In the genomic region with DNA sequence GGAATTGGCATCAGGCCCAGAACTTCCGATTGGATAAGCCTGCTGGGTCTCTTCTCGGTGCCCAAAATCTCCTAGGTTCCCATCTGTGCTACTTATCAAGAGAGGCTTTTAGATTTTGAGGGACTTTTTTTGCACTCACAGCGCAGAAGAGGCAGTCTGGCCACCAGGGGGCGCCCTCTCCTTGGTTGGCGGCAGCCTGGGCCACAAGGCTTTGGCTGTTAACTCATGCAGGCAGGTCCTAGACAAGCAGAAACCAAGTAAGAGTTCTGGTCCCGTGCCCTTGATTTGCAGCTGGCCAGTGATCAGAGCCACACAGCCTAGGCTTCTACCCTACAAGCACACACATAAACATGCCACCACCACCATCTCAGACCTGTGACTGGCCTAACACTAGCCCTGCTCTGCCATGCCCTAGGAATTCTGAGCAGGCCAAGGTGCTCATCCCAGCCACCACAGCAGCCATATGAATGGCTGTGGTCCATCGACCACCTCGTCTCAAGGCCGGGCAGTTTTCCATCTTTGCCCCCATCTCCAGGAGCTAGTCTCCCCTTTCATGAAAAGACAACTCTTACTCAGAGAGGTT, we compare ENCODE assay signal across 9 mouse cellular contexts. TPM values are rescaled to one million over a fixed set of nuclear protein-coding genes. Genes with fewer than 3 reads are reported as not detected.
A peak's percentile ranks its signal among the peaks of the same experiment; 100 is the strongest.
DNase-seq lines count a peak whose midpoint lies in the region; ATAC-seq and TF ChIP-seq lines count a peak whose summit lies in the region.
"Had no signal": no experiment of that assay in that cellular context is flagged by ENCODE, and none has a peak within 500 bp of the region (broad histone marks: within the 10 kb centered on the region; RNA-seq: fewer than 3 reads in every experiment).

No protein-coding gene starts in this region.

- TF ChIP-seq POLR2A in brain, embryonic 14.5 days (IDR thresholded peaks at IDR 0.05; ENCODE audit: borderline replicate concordance, extremely low read depth, insufficient read depth, insufficient read length, poor library complexity, severe bottlenecking) = no peak
- TF ChIP-seq POLR2A in lung, adult 2 months (IDR thresholded peaks at IDR 0.05; ENCODE audit: borderline replicate concordance, extremely low read depth, low read depth, low read length) = no peak

- 26% methylated on average over 9 of the region's 9 CpGs for WGBS in heart, embryonic 14.5 days
- WGBS in lung, adult 2 months = 26% methylated on average over 9 of the region's 9 CpGs

- peak; percentile 91 for TF ChIP-seq CTCF in brain, embryonic 14.5 days (IDR thresholded peaks at IDR 0.05; ENCODE audit: borderline replicate concordance, extremely low read depth, insufficient read depth, insufficient read length)
- TF ChIP-seq CTCF in lung, adult 2 months (IDR thresholded peaks at IDR 0.05; ENCODE audit: insufficient read depth, low read length) = peak; percentile 66

- H3K9ac ChIP-seq in heart, embryonic 14.5 days (ENCODE audit: low read length) = no peak overlapping the region
- H3K9ac ChIP-seq: limb, embryonic 13.5 days had no signal

- DNase-seq in ES-CJ7 (ENCODE audit: low read depth, low spot score) = peak; percentile 83
- DNase-seq in brain, embryonic 14.5 days (ENCODE audit: low read depth) = peak; percentile 82
- DNase-seq in fibroblast of lung, adult 2 months (ENCODE audit: low read depth) = peak; percentile 37
- peak; percentile 92 to 93 for DNase-seq in kidney, postnatal 4 days
- peak; percentile 75 for DNase-seq in lung, adult 2 months
- peak; percentile 60 for DNase-seq in retina, postnatal 7 days (ENCODE audit: low read depth, low spot score)
- DNase-seq in thymus, postnatal 4 days = peak; percentile 95

- H3K9me3 ChIP-seq in heart, embryonic 14.5 days (ENCODE audit: control insufficient read depth, low read length) = no peaks in the 10 kb centered on the region

- H3K4me3 ChIP-seq in heart, embryonic 14.5 days (ENCODE audit: control insufficient read depth in 1 of 2, insufficient read depth in 1 of 2, low read depth in 1 of 2, low read length in 2 of 2) = no peak overlapping the region
- H3K4me3 ChIP-seq in lung, adult 2 months (replicated peaks; ENCODE audit: extremely low read depth, low read depth, low read length) = no peak overlapping the region
- H3K4me3 ChIP-seq: limb, embryonic 13.5 days had no signal

- peak; percentile 36; the same call in 1 of the 2 replicates for ATAC-seq in heart, embryonic 14.5 days (ENCODE audit: insufficient number of reproducible peaks, insufficient read depth, low FRiP score, low read depth)

- H3K27ac ChIP-seq in heart, embryonic 14.5 days (replicated peaks in 1 of 2; ENCODE audit: control insufficient read depth in 1 of 2, insufficient read depth in 1 of 2, low read depth in 2 of 2, low read length in 2 of 2) = 0 out of 4 replicates have a peak overlapping the region, but pooled peaks have one; percentile 5 to 19
- H3K27ac ChIP-seq: limb, embryonic 13.5 days had no signal

- no peak overlapping the region for H3K4me2 ChIP-seq in heart, embryonic 14.5 days (ENCODE audit: low read length)
- H3K4me2 ChIP-seq: limb, embryonic 13.5 days had no signal

- H3K36me3 ChIP-seq in heart, embryonic 14.5 days (ENCODE audit: control insufficient read depth, insufficient read depth, low read length) = no peaks in the 10 kb centered on the region
- H3K36me3 ChIP-seq: limb, embryonic 13.5 days had no signal

- H3K4me1 ChIP-seq in heart, embryonic 14.5 days (ENCODE audit: control insufficient read depth in 2 of 2, insufficient read depth in 2 of 2, low read length in 2 of 2) = peaks cover 6 to 14% of the 10 kb centered on the region in 2 experiments
- H3K4me1 ChIP-seq in lung, adult 2 months (ENCODE audit: control insufficient read depth, insufficient read depth, low read length) = no peaks in the 10 kb centered on the region

- no peaks in the 10 kb centered on the region; the same call in 1 of the 2 replicates for H3K27me3 ChIP-seq in heart, embryonic 14.5 days (ENCODE audit: control insufficient read depth, insufficient read depth, low read length)

RNA-seq across cellular contexts. Expression of gene Hand1, which starts 12.5 kb away (rescaled TPM):
- polyA plus RNA-seq in brain, embryonic 14.5 days (2012; rRNA removed) = 0.04 TPM in 1 of 2 replicates, not detected in the other
- polyA plus RNA-seq in heart, embryonic 14.5 days (2014; fragmentation: Nextera tagmentation; extraction: Ambion mirVana) = 13.0 and 14.1 TPM in 2 replicates
- polyA plus RNA-seq in lung, adult 2 months (2012; rRNA removed) = 0.06 TPM in 1 of 2 replicates, not detected in the other

RNA-seq across cellular contexts. Expression of gene Sap30l, which starts 18.7 kb away (rescaled TPM):
- 29.3 and 30.9 TPM in 2 replicates for polyA plus RNA-seq in brain, embryonic 14.5 days (2012; rRNA removed)
- 14.2 and 20.4 TPM in 2 replicates for polyA plus RNA-seq in heart, embryonic 14.5 days (2014; fragmentation: Nextera tagmentation; extraction: Ambion mirVana)
- polyA plus RNA-seq in lung, adult 2 months (2012; rRNA removed) = 24.7 and 37.0 TPM in 2 replicates

Comparison
In these comparisons a context has a peak if more than half of its experiments do, and no peak if none do; other contexts are left out.
1. DNase-seq: peak in every context shown above with its lines; median percentile 95 in thymus, postnatal 4 days; 92 in kidney, postnatal 4 days; 83 in ES-CJ7; 82 in brain, embryonic 14.5 days; 75 in lung, adult 2 months; 60 in retina, postnatal 7 days; 37 in fibroblast of lung, adult 2 months.
2. RNA of gene Hand1, which starts 12.5 kb away (polyA plus RNA-seq): 13.0 to 14.1 TPM in heart, embryonic 14.5 days; 0.04 TPM in brain, embryonic 14.5 days and 0.06 TPM in lung, adult 2 months; every median in the first group is over 10 times any median in the second.